Mouse (Mus musculus): ENCODE measurements around the gene Syne1. TPM values are rescaled to one million over a fixed set of nuclear protein-coding genes. Genes with fewer than 3 reads are reported as not detected.

Gene Syne1
- polyA plus RNA-seq, 1 experiment from 2014 or later: 5.6 TPM

DNA sequence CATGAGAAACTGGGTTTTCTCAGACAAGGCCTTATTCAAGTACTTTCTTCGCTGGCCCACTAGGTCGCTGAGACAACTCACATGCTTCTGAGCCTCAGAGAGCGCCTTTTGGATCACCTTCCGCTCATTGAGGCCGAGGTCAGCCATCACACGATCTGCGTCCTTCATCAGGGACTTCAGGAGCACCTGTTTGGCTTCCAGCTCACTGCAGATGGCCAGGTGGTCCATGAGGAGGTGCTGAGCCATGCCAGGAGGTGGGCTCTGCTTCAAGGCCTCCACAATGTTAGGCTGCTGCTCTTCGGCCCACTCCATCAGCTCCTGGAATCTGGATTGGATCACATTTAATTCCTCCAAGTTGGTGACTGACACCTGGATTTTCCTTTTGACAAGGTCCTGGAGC lies 322.2 kb downstream of the Syne1 start:
- Histone ChIP-seq H3K27me3 (peaks cover 14% of the 10 kb centered on the region; the same call in 1 of the 2 replicates), H3K9ac (no peak overlapping the region), H3K4me3 (replicated peaks) (no peak overlapping the region), H3K4me1 (no peaks in the 10 kb centered on the region), H3K4me2 (no peak overlapping the region), H3K27ac (no peak overlapping the region), H3K36me3 (no peaks in the 10 kb centered on the region), H3K9me3 (replicated peaks) (no peaks in the 10 kb centered on the region)
- no peak for ATAC-seq (replicated peaks; ENCODE audit: low FRiP score)
- WGBS: 94% methylated on average over 8 of the region's 8 CpGs

DNA sequence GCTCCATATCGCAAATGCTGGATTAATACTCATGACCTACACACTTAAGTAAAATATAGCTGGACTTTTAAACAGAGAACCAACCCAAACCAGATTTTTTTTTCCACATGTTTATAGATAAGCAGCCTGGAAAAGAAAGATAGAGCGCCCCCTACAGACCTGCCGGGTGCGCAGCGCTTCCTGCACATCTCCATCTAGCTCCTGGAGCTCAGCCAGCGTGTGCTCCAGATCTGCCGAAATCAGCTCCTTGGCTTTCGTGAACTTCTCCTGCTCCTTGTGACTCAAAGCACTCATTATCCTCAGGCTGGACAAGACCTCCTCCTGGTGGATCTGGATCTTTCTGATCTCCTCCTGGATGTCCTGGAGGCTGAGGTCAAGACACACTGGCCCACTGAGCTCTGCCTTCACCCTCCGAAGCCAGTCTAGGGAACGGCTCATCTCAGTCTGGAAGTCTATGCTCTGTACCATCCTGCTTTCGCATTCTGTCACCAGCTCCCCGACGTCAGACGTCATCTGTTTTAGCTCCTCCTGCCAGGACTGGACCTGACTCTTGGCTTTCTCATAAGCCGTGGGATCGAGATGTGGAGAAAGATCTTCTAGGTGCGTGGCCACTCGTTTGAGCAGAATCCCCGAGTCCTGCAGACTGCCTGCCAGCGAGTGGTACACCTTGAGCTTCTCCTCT lies 323.7 kb downstream of the Syne1 start:
- H3K9ac ChIP-seq: no peak overlapping the region
- H3K27me3 ChIP-seq: 0 out of 2 replicates have a peak, but pooled peaks cover 5% of the 10 kb centered on the region
- ATAC-seq (replicated peaks; ENCODE audit: low FRiP score): no peak
- no peaks in the 10 kb centered on the region for H3K9me3 ChIP-seq (replicated peaks)
- no peak overlapping the region for H3K27ac ChIP-seq
- no peak overlapping the region for H3K4me3 ChIP-seq (replicated peaks)
- 77% methylated on average over 20 of the region's 20 CpGs for WGBS
- no peak overlapping the region for H3K4me2 ChIP-seq
- no peaks in the 10 kb centered on the region for H3K36me3 ChIP-seq
- H3K4me1 ChIP-seq: no peaks in the 10 kb centered on the region

DNA sequence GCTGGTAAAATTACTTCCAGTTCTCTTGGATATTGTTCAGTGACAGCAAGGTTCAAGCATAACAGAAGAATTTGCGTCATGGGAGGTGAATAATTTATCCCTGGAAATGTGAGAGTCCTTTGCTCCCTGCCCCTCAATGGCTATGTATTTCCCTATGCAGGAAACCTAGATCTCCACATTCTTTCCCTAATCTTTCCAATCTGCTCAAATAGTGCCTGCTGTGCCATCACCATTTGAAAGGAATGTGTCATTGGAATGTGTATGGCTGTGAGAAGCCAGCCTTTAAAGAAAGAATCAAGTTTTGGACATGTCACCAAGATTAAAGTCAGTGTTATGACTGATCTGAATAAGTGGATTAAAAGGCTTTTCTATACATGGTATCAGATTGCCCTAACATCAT lies 335.3 kb downstream of the Syne1 start:
- no peak overlapping the region for H3K4me2 ChIP-seq
- H3K4me3 ChIP-seq (replicated peaks): no peak overlapping the region
- WGBS: 63% methylated on average over 1 of the region's 1 CpGs
- no peak overlapping the region for H3K27ac ChIP-seq
- H3K9me3 ChIP-seq (replicated peaks): no peaks in the 10 kb centered on the region
- H3K9ac ChIP-seq: no peak overlapping the region
- 0 out of 2 replicates have a peak, but pooled peaks cover 3% of the 10 kb centered on the region for H3K36me3 ChIP-seq
- no peak for ATAC-seq (replicated peaks; ENCODE audit: low FRiP score)
- no peaks in the 10 kb centered on the region for H3K4me1 ChIP-seq
- H3K27me3 ChIP-seq: no peaks in the 10 kb centered on the region

DNA sequence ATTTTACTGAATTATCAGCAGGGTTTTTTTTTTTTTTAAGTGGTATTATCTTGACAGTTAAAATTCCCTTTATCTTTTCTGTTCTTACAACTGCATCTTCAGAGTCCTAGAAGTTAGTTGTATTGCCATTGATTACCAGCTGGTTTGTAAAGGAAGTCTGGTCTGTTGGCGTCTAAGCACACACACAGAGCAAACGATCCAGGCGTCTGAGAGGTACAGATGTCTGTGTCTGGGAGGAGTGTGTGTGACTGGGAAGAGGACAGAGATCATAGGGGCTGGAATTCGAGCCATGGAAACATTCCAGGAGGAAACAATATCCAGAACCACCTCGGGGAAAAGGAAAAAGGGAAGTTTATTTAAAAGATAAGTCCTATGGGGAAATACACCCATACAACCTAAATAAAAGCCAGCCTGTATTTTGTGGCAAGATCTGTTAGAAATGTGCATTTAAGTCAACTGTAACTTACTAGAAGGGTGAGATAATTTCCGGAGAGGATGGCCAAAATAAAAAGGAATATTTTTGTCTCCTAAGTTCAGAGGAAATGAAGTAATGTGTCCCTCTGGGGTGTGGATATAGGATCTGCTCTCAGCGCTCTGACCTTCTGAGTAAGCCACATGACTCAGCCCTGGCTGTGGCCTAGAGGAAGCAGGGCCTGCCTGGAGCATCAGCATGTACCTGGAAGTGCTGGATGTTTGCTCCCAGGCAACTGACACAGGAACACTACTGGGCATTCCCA lies 343.2 kb downstream of the Syne1 start:
- Histone ChIP-seq H3K4me1 (no peaks in the 10 kb centered on the region), H3K27ac (peak overlapping the region; percentile 54), H3K9ac (no peak overlapping the region), H3K36me3 (no peaks in the 10 kb centered on the region), H3K27me3 (no peaks in the 10 kb centered on the region), H3K4me3 (replicated peaks) (no peak overlapping the region), H3K4me2 (no peak overlapping the region), H3K9me3 (replicated peaks) (no peaks in the 10 kb centered on the region)
- ATAC-seq (replicated peaks; ENCODE audit: low FRiP score): peak; percentile 75; the same call in 1 of the 2 replicates
- WGBS: 26% methylated on average over 7 of the region's 7 CpGs

DNA sequence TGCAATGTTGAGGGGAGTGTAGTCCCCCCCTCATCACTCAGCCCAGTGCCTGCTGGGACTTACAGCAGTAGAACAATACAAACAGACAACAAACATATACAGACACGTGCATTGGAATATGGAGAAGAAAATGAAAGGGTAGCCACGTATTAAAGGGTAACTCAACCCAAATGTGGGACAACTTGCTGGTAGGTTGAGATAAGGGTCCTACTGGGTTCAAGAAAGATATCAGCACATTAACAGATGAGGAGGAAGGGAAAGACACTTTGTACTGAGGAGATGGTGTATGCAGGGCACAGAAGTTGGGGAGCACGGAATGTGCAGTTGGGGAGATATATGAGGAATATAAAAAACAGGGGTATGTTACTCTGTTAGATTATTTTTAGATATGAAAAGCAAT lies 345.3 kb downstream of the Syne1 start:
- Histone ChIP-seq H3K36me3 (no peaks in the 10 kb centered on the region), H3K9ac (no peak overlapping the region), H3K9me3 (replicated peaks) (no peaks in the 10 kb centered on the region), H3K27me3 (no peaks in the 10 kb centered on the region), H3K4me1 (no peaks in the 10 kb centered on the region), H3K4me2 (no peak overlapping the region), H3K4me3 (replicated peaks) (no peak overlapping the region), H3K27ac (no peak overlapping the region)
- ATAC-seq (replicated peaks; ENCODE audit: low FRiP score): no peak
- WGBS: 94% methylated on average over 3 of the region's 3 CpGs

DNA sequence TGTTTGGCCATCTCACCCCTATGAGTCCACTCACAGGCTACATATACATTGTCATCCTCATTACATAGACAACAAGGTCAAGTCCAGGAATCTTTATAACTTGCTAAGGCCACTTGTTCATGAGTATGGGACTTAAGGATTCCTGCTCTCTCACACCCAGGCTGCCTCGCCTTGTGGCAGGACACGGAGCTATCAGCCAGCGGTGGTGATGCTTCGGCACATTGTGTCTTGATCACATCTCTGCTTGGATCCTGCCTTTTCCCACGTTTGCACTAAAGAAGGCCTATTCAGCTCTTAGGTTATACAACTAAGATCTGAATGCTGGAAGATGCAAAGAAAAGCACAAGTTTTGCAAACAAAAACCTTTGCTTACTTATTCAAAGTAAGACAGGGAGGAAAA lies 345.7 kb downstream of the Syne1 start:
- H3K27me3 ChIP-seq: no peaks in the 10 kb centered on the region
- no peaks in the 10 kb centered on the region for H3K9me3 ChIP-seq (replicated peaks)
- no peaks in the 10 kb centered on the region for H3K36me3 ChIP-seq
- no peaks in the 10 kb centered on the region for H3K4me1 ChIP-seq
- no peak overlapping the region for H3K4me3 ChIP-seq (replicated peaks)
- H3K9ac ChIP-seq: no peak overlapping the region
- H3K4me2 ChIP-seq: no peak overlapping the region
- no peak for ATAC-seq (replicated peaks; ENCODE audit: low FRiP score)
- no peak overlapping the region for H3K27ac ChIP-seq
- WGBS: 89% methylated on average over 5 of the region's 5 CpGs

DNA sequence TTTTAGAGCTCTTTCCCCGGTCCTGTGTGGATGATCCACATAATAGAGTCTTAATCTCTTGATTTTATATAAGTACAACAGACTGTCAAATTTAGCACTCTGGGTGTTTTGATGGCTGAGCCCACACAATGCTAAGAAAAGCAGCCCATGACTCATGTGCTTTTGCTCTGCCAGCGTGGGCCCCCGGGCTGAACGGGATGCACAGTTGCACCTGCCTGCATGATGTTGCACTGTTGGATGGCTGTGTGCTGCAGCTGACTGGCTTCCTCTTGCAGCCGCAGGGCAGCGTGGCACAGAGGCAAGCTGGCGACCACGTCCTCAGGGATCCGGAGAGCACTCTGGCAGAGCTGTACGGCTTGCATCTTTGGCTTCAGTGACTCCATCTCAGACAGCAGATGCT lies 347.4 kb downstream of the Syne1 start:
- WGBS: 69% methylated on average over 10 of the region's 10 CpGs
- no peak overlapping the region for H3K4me3 ChIP-seq (replicated peaks)
- H3K9ac ChIP-seq: no peak overlapping the region
- H3K9me3 ChIP-seq (replicated peaks): no peaks in the 10 kb centered on the region
- H3K4me1 ChIP-seq: no peaks in the 10 kb centered on the region
- no peak for ATAC-seq (replicated peaks; ENCODE audit: low FRiP score)
- H3K27ac ChIP-seq: no peak overlapping the region
- H3K36me3 ChIP-seq: no peaks in the 10 kb centered on the region
- H3K4me2 ChIP-seq: no peak overlapping the region
- no peaks in the 10 kb centered on the region for H3K27me3 ChIP-seq

DNA sequence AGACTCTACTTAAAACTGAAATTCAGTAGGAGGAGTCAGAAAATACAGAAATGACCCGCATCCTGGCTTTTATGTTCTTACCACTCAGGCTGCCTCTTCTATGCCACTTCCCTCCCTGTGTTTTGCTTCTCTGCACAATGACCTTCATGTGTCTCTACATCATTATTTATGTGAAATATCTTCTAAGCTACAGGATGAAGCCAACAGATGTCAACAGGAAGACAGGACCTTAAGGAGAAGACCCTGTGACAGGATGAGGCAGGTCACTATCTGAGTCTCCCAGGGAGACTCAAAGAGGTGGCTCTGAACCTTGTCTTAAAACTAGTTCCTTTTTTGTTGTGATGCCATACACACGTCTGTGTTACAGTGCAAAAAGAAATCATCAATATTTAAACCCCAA lies 353.9 kb downstream of the Syne1 start:
- Histone ChIP-seq H3K27me3 (no peaks in the 10 kb centered on the region), H3K36me3 (no peaks in the 10 kb centered on the region), H3K4me2 (no peak overlapping the region), H3K9ac (no peak overlapping the region), H3K4me3 (replicated peaks) (no peak overlapping the region), H3K27ac (no peak overlapping the region), H3K9me3 (replicated peaks) (no peaks in the 10 kb centered on the region), H3K4me1 (peaks cover 19% of the 10 kb centered on the region)
- 72% methylated on average over 2 of the region's 2 CpGs for WGBS
- no peak for ATAC-seq (replicated peaks; ENCODE audit: low FRiP score)

DNA sequence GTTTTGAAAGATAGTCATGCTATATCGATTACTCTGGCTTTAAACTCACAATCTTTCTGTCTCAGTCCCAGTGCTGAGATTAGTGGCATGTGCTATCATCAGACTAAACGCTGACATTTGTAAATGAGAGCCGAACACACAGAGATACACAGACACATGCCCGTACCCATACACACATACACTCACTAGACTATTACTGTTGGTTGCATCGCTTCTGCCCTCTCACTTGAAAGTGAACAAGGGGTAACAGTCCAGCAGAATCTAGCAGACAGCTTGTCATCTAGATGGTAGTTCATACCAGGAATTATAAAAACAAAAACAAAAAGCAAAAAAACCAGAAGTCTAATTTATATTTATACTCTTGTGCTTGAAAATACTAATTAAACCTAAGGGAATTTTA lies 355.0 kb downstream of the Syne1 start:
- Histone ChIP-seq H3K27ac (no peak overlapping the region), H3K4me3 (replicated peaks) (no peak overlapping the region), H3K27me3 (no peaks in the 10 kb centered on the region), H3K9me3 (replicated peaks) (no peaks in the 10 kb centered on the region), H3K4me2 (no peak overlapping the region), H3K4me1 (peaks cover 19% of the 10 kb centered on the region), H3K36me3 (no peaks in the 10 kb centered on the region), H3K9ac (no peak overlapping the region)
- WGBS: 93% methylated on average over 5 of the region's 5 CpGs
- no peak for ATAC-seq (replicated peaks; ENCODE audit: low FRiP score)

DNA sequence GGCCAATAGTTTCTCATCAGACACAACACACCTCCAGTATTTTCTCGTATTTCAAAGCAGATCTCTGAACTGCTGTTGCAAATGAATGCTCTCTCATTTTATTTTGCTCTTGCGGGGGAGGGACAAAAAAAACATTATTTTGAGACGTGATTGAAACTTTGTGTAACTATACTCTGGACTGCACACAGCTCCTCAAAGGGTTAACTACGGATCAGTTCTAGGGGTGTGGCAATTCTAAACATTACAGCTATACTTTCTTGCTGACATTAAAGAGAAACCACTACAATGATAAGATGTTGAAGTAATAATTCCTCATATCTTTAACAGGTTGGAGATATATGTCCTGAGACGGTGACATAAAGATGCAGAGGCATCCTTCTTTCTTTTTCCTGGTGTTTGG lies 356.0 kb downstream of the Syne1 start:
- H3K9me3 ChIP-seq (replicated peaks): no peaks in the 10 kb centered on the region
- H3K4me2 ChIP-seq: peak overlapping the region; percentile 70
- H3K4me1 ChIP-seq: peaks cover 19% of the 10 kb centered on the region
- no peaks in the 10 kb centered on the region for H3K36me3 ChIP-seq
- no peak overlapping the region for H3K9ac ChIP-seq
- ATAC-seq (replicated peaks; ENCODE audit: low FRiP score): no peak
- H3K27me3 ChIP-seq: no peaks in the 10 kb centered on the region
- no peak overlapping the region for H3K27ac ChIP-seq
- WGBS: 47% methylated on average over 5 of the region's 5 CpGs
- H3K4me3 ChIP-seq (replicated peaks): no peak overlapping the region

DNA sequence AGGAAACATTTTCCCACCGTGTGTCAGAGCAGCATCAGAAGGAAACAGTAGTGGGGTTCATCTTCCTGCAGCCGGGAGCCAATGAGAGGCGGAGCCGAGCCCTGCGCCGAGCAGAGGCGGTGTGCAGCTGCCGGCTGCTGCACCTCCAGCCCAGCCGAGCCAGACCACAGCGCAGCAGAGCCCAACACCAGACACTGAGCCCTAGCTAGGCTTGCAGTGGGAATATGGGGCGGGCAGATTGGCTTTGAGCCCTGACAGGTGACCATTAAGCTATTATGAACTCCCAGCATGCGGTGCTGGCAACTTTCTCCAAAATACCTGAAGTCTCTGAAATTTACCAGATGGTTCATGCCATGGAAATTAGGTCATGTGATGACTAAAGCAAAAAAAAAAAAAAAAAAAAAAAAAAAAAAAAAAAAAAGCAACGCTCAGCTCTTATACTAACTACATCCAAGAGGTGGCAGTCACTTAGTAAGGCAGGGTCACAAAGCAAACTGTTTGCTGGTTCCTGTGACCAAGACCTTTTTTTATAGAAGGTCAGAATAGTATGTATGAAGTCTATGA lies 356.5 kb downstream of the Syne1 start:
- peak overlapping the region; percentile 70 for H3K4me2 ChIP-seq
- H3K36me3 ChIP-seq: no peaks in the 10 kb centered on the region
- WGBS: under 1% methylated on average over 13 of the region's 13 CpGs
- H3K27ac ChIP-seq: peak overlapping the region; percentile 89
- H3K27me3 ChIP-seq: no peaks in the 10 kb centered on the region
- ATAC-seq (replicated peaks; ENCODE audit: low FRiP score): peak; percentile 98
- H3K9me3 ChIP-seq (replicated peaks): no peaks in the 10 kb centered on the region
- H3K9ac ChIP-seq: peak overlapping the region; percentile 40
- H3K4me1 ChIP-seq: peaks cover 19% of the 10 kb centered on the region
- H3K4me3 ChIP-seq (replicated peaks): peak overlapping the region; percentile 54

DNA sequence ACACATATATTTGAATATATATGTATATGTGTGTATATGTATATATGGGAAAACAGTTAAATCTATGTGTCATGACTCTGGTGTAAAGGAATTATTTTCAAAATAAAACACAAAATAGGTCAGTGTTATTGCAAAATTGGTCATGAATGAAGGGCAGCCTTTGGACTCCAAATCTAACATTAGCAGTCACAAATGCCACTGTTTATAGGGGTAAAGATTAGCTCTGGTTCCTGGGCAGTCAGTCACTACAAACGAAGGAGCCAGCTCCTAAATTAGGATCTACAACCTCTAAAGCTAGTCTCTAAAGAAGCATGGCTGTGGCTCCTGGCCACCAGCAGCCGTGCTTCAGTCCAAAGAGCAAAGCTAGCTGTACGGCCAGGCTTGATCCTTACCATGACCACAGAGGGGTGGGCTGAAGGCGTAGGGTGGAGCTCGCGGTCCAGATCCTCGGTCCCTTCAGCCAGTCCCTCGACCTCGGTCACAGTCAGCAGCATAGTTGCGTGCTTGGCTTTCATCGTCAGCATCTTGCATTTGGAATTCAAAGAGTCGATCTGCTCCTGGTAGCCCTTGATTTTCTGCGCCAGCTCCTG lies 357.1 kb downstream of the Syne1 start:
- Histone ChIP-seq H3K27ac (peak overlapping the region; percentile 89), H3K27me3 (no peaks in the 10 kb centered on the region), H3K9me3 (replicated peaks) (no peaks in the 10 kb centered on the region), H3K4me2 (peak overlapping the region; percentile 70), H3K4me3 (replicated peaks) (peak overlapping the region; percentile 54), H3K9ac (peak overlapping the region; percentile 40), H3K36me3 (no peaks in the 10 kb centered on the region), H3K4me1 (peaks cover 19% of the 10 kb centered on the region)
- peak; percentile 91 for ATAC-seq (replicated peaks; ENCODE audit: low FRiP score)
- WGBS: 1% methylated on average over 13 of the region's 13 CpGs
